Mouse (Mus musculus): ENCODE measurements around the gene Fam243.

Fam243 gene

DNA sequence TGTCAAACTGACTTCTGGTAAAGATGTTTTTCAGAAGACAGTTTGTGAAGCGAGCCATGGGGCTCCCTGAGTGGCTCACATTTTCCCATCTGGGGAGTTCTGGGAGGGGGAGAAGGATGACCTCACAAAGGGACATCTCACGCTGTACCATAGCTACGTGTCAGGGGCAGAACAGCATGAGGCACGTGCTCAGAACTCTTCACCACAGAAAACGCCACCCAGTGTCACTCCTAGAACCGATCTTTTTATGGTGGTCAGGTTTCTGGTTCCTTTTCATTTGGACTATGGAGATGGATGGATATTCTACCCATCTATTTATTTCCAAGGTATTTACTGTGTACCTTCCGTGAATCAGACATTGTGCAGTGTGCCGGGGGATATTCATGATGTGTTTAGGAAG lies at the start of gene Fam243:
TSS of gene Fam243 (minus strand) at position 101 of the 400 bp plus-strand sequence.
- in situ Hi-C loops (cut with MboI, MseI) = no loop called here

DNA sequence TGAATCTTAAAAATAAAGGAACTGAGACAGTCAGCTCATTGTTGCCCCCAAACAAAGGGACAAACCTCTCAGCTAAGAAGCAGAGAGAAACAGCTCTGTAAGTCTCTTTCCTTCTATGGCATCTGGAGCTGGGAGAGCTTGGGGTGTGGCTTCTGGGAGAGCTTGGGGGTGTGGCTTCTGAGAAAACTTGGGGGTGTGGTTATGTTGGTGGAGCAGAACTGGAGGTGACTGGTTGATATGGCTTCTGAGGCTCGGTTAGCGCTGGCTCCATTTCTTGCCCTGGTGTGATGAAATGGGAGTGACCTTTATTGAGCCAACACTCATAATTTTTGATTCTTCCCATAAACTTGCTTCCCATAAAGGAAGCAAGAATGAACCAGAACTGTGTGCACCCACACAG lies 48.0 kb upstream of the Fam243 start:
- in situ Hi-C loops (cut with MboI, MseI) = no loop called here

DNA sequence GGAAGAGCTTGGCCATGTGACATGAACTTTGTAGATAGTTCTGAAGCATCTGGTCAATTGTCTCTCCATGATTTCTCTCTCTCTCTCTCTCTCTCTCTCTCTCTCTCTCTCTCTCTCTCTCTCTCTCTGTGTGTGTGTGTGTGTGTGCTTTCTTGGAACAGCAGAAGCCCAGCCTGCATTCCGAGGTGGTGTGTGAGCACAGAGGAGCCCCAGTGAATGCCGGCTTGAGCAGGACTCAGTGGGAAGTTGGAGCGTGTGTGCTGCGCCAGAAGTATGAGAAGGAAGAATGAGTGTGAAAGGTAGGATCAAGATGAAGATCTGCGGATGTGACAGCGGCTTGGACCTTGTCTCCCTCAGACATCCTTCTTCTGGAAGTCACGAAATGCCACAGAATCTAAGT lies 44.2 kb upstream of the Fam243 start:
- in situ Hi-C loops (cut with MboI, MseI) = no loop called here

DNA sequence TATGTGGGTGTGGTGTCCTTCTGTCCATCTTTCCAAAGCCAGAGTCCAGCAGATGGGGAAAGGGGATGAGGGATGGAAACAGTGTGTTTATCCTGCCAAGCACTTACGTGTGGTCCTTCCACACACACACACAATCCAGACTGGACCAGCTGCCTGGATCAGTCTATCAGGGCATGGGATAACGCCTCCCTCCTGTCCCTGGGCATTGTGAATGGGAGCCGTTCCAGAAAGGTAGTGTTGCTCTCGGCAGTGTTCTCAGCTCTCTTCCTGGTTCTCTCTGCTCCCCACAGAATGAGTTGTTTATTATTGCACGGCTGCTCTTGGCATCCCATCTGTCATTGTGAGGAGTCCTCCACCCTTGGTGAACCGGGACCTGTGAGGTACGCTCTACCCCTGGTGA lies 39.5 kb upstream of the Fam243 start:
- in situ Hi-C loops (cut with MboI, MseI) = no loop called here

DNA sequence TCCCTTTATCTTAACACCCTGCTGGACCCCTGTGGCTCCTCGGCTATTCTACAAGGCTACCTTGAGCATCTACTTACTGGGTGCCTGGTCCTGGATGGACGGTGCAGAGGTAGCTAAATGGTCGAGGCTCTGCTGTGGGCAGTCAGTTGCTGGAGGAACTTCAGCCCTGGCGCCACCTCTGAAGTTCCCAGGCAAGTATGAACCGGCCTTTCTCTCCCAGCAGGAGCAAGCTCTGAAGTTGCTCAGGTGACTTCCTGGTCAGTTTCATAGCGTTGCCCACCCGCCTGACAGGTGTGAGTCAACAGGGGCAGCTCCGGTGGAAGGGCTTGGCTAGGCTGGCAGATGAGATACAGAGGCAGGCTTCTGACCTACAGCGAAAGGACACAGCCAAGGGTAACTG lies 38.0 kb upstream of the Fam243 start, which contains the start of gene Kcne1:
TSS of gene Kcne1 (minus strand) at position 240 of the 400 bp plus-strand sequence.
- in situ Hi-C loops (cut with MboI, MseI) = no loop called here

DNA sequence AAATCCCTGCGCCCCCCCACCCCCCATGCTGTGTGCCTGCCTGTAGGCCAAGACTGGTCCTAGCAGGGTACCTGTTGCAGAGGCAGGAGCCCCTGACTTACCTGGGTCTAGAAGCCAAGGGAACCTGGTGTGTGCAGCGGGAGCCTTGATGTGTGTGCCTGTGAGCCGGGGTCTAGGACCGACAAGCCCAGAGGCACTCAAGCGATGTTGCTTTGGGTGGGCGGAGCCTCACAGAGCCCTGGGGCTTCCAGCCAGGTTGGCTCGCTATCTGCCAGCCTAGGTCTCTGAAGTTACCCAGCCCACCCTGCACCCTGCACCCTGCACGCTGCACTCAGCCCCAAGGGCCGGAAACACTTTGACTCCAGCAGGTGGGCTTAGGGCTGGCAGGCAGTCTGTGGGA lies 37.5 kb upstream of the Fam243 start:
- in situ Hi-C loops (cut with MboI, MseI) = no loop called here

DNA sequence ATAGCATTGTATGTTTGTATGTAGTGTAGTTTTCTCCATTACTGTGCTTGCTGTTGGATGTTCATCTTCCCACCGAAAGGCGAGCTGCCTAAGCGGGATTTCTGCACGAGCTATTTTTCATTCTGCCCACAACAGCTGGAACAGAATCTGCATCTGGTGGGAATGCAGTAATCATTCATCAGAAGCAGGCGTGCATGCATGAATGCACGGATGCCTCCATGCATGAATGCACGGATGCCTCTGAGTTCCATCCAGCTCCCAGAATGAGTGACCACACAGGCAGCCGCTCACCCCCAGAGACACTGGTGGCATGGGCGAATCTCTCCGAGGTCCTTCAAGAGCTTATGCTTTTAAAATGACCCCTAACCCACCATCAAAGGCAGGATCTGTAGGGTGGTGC lies 36.3 kb upstream of the Fam243 start:
- in situ Hi-C loops (cut with MboI, MseI) = no loop called here

DNA sequence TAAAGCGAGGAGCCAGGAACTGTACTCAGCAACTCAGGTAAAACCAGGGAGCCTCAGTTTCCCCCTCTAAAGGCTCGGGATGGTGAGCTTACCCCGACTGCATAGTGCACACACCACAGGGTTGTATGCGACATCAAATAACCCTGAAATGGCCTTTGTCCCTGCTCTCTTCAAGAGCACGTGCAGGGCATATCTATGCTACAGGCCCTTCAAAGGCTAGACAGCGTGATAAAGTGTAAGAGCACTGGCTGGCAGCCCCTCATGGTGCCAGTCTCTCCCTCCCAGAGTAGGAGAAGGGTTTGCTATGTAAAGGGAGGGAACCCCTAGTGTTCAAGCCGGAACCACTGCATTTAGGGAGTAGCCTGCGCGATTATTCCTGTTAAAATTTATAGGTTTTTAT lies 35.8 kb upstream of the Fam243 start:
- in situ Hi-C loops (cut with MboI, MseI) = no loop called here

DNA sequence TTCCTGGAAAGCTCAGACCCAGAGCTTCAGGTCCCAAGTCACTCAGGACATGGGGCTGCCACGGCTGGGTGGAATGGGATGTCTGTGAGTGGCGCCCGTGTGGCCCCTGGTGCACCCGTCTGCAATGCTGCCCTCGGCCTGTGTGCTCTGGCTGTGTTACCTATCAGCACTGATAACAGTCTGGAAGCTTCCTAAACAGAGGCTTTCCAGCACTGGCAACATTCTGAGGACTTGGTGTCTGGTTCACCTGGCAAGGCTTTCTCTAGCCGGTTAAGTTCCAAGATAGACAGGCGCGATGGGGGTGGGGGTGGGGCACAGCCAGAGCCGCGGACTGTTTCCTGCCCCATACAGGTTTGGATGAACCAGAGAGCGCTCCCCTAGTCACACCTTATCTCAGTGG lies 34.7 kb upstream of the Fam243 start:
- in situ Hi-C loops (cut with MboI, MseI) = no loop called here

DNA sequence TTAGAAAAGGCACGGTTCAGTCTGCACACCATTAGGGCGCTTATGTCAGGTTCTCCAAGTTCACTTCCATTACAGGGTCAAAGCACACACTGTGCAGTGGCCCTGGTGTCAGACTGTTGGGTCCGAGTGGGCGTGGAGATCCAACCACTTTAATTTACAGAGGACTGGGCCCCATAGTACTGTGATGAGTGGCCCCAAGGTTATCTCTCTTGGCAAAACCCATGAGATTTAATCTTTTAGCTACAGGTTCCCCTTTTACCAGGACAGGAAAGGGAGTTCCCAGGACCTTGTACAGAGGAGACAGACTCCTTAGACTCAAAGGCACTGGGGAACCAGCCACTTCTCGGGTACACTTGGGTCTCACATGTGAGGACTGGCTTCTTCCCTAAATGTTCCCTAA lies 34.1 kb upstream of the Fam243 start:
- in situ Hi-C loops (cut with MboI, MseI) = no loop called here

DNA sequence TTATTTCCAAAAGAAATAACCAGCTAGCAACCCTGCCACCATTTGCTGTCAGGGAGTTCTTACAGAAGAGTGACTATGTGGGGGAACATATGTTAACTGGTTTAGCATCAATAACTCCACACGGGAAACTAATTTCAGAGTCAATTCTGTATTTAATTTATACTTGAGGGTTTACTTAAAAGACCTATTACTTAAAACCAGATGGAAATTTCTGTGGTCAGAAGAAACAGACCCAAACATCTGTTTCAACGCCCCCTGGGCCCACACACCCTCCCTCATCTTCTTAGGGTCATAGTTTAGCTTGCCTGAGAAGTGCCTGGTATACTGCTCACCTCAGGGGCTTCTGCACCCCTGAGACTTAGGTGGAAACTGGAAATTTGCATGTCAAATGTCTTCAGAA lies 32.7 kb upstream of the Fam243 start:
- in situ Hi-C loops (cut with MboI, MseI) = no loop called here

DNA sequence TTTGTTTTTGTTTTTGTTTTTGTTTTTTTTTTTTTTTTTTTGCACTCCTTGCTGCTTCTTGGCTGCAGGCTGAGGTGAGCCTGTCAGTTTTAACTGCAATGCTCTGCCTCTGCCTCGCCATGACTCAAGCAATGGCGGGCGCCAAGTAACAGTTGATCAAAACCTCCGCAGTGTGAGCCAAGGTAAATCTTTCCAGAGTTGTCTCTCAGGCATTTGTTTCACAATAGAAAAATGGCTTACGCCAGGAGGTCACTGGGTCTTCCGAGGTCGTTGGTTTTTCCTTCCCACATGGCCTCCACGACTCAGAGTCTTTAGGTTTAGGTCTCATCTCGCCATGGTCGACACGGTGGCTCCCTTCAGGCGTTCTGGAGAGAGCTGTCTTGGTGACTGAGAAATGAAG lies 32.1 kb upstream of the Fam243 start:
- in situ Hi-C loops (cut with MboI, MseI) = no loop called here

DNA sequence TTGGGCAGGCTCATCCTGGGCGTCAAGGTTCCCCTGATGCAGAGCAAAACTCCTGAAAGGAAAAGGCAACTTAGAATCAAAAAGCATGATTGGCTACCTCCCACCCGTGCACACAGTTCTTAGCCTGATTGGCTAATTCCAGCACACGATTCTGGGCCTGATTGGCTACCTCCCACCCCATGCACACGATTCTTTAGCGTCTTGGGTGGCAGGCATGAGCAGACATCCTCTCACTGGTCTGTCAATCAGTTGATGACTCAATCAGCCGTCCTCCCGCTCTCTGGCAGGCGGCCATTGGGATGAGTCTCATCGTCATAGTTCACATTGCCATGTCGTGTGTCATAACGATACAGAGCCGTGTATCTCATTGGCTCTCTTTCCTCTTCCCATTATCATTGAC lies 27.7 kb upstream of the Fam243 start:
- in situ Hi-C loops (cut with MboI, MseI) = loop anchor here (10.0 to 25.0 kb wide), 2 partner anchors 106 to 113 kb away; partner anchors contain the start of gene Rcan1 (in 1 of the 2)

DNA sequence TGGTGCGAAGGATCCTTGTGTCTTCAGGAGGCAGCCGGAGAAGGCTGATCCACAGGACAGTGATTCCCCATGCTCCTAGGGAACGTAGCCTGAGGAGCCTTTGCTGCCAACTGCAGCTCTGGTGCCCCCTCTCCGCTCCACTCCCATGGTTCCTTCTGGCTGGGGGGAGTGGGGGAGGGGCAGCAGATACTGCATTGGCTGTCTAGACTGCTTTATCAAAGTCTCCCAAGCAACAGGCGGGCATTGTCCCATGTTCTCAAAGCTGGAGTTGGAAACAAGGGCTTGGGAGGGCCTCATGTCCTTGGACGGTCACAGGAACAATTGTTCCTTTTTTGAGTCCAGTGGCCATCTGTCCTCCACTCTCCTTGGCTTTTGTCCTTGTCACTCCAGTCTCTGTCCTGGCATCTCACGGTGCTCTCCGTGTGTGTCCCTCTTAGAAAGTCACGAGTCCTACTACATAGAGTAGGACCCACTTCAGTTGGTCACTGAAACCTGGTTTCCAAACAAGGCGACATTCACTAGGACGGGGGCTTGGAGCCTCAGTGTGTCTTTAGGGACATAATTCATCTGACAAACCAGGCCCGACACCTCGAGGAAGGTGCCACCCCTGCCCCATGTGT lies 25.2 kb upstream of the Fam243 start:
- in situ Hi-C loops (cut with MboI, MseI) = loop anchor here (10.0 to 25.0 kb wide), 2 partner anchors 108 to 116 kb away; partner anchors contain the start of gene Rcan1 (in 1 of the 2)

DNA sequence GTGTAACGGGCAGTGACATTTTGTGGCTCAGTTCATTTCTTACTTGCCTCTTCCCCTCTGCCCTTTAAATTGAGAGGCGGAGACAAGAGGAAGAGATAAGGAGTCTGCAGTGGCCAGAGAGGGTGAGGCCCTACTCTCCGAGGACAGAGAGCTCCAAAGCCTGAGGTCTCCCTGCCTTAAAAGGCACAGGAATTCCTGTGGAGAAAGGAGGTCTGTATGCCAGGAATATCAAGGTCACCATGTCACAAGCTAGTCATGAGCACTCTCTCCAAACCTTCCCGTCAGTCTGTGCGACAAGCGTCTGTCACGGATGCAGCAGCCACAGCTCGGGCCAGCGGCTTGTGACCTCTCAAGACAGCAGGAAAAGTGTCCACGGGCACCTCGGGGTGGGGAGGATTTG lies 23.9 kb upstream of the Fam243 start:
- in situ Hi-C loops (cut with MboI, MseI) = loop anchor here (10.0 to 25.0 kb wide), 2 partner anchors 110 to 117 kb away; partner anchors contain the start of gene Rcan1 (in 1 of the 2)

DNA sequence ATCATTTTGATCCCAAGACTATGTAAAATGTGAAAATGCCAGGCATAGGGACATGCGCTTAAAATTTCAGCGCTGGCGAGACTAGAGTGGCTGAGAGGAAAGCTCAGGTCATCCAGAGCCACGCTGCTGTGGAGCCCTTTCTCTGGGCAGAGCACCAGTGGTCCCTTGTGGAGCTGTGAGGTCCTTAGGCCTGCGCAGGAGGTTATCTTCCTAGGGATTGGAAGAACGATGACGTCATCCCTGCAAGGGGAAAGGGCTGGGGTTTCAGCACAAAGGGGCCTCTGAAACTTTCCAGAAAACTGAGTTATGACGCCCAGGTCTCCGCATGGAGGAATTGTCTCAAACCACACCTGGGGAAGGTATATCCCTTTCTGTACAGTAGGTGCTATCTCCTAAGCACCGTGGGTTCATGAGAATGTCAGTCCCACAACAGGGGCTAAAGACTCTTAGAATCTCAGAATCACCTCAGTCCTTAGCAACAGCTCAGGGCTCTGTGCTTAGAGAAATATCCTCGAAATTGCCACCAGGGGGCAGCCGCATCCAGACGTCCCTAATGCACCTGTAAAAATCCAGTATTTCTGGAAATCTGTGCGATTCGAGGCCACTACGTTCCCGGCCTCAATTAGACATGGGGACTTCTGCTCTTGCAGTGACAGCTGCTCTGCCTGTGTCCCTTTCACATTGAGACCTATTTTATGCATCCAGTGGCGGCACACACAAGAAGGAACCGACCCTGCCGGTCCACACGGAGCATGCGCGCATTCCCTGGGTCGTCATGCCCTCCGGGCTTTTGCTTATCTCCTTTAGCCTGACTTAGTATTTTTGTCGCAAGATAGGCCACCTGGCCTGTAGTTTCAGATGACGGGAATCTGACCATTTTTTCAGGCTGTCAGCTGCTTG lies 19.6 kb upstream of the Fam243 start:
- in situ Hi-C loops (cut with MboI, MseI) = loop anchor here (10.0 to 25.0 kb wide), 2 partner anchors 114 to 121 kb away; partner anchors contain the start of gene Rcan1 (in 1 of the 2)

DNA sequence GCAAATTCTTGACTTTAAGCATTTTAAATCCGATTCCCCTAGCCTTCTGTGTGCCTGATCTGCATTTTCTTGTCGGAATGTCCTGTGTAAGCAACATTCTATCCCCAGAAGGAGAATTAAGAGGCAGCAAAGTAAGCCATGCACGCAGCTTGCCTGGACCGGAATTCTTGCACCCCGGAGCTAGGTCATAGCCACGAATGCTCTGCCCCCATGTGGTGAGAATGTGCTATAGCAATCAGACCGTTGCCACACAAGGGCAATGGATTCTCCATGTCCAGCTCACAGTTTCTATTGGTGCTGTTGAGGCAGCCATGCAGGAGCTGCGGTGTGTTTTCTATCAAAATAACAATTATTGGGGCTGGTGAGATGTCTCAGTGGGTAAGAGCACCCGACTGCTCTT lies 15.0 kb upstream of the Fam243 start:
- in situ Hi-C loops (cut with MboI, MseI) = loop anchor here in 1 of 2 experiments (25.0 kb wide), 1 partner anchor 126 kb away; the partner anchor contains the start of gene Rcan1

DNA sequence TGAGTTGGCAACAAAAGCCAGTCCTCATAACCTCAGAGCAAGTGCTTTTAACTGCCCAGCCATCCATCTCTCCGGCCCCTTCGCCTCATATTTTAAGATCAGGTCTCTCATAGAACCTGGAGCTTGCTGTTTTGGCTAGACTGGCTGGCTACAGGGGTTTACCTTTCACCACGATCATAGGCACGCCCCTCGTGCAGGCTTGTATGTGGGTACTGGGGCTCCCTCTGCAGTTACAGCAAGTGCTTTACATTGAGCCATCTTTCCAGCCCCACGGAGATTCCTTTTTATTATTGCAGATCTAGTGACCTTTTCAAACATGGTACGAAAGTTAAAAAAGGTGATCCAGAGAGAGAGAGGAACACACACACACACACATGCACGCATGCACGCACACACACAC lies 13.4 kb upstream of the Fam243 start:
- in situ Hi-C loops (cut with MboI, MseI) = loop anchor here in 1 of 2 experiments (25.0 kb wide), 1 partner anchor 128 kb away; the partner anchor contains the start of gene Rcan1

DNA sequence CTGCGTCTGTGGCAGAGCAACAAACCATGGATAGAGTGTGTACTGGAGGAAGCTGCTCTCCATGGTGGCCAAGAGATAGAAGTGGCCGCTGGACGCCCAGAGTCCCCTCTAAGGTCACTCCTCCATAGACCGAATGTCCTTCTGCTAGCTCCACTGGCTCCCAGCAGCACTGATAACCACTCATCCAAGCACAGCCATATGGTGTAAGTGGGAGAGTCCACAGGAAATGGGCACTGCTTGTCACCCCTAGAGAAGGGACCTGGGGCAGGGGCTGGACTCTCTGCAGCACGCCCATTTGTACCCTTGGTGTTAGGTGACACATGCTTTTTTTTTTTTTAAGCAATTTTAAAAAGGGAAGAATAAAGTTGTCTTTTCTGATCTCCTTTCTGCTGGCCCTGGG lies 9.7 kb upstream of the Fam243 start:
- in situ Hi-C loops (cut with MboI, MseI) = loop anchor here in 1 of 2 experiments (25.0 kb wide), 1 partner anchor 131 kb away; the partner anchor contains the start of gene Rcan1

DNA sequence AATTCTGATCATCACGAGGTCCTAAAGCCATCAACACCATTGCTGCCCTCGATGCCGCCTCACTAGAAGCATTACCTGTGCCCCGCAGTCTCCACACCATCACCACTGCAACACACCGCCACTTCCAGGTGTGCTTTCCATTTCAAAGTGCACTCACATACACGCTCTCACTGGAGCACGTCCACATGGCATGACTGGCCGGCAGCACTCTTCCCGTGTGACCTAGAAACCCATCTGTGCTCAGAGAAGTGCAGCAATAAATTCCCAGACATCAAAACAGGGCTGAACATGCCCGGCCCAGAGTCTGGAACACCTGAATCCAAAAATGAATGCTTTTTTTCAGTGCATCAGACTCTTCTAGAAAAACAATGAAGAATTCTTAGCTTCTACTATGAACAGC lies 6.7 kb upstream of the Fam243 start:
- in situ Hi-C loops (cut with MboI, MseI) = loop anchor here in 1 of 2 experiments (25.0 kb wide), 1 partner anchor 134 kb away; the partner anchor contains the start of gene Rcan1

DNA sequence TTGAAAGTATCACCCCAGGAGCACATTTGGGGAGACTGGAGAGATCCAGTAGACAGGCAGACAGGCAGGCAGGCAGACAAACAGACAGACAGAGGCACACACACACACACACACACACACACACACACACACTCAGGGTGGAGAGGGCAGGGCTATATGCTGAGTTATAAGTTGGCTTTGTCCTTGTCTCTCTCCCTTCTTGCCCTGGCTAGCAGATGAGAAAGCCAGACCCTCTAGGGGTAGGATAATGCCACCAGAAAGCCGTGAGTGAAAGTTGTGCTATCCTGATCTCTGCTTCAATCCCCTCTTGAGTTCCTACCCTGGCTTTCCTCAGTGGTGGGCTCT lies 3.8 kb upstream of the Fam243 start:
- in situ Hi-C loops (cut with MboI, MseI) = loop anchor here in 1 of 2 experiments (25.0 kb wide), 1 partner anchor 137 kb away; the partner anchor contains the start of gene Rcan1
